Mouse (Mus musculus): ENCODE results near the gene Bag6.

- TF ChIP-seq POLR2A (IDR thresholded peaks at IDR 0.05; ENCODE audit: borderline replicate concordance, extremely low read depth, insufficient read depth, insufficient read length, poor library complexity, severe bottlenecking): no peak
- TF ChIP-seq CTCF (IDR thresholded peaks at IDR 0.05; ENCODE audit: borderline replicate concordance, extremely low read depth, insufficient read depth, insufficient read length): peak; percentile 54; the same call in 1 of the 2 replicates
Observed at GRCm38 (mm10) chr17:35166352-35167035, 31.5 kb downstream of the Bag6 start.
